Mouse (Mus musculus): Measurements from ENCODE around the gene Ear14. TPM values are rescaled to one million over a fixed set of nuclear protein-coding genes. Genes with fewer than 3 reads are reported as not detected.

Gene Ear14
- total RNA-seq, 2 experiments from 2014 or later = 0.37 TPM; not detected in 1

- DNase-seq = no peak
Observed at GRCm38 (mm10) chr14:51253569-51253968, 50.4 kb downstream of the Ear14 start.

Other genes starting within 250 kb of the Ear14 start
- under 1 TPM; 0.81 to 0.95 TPM for gene Pnp2, start 247.4 kb upstream of the Ear14 start, total RNA-seq (2021)
- not detected for gene Rnase10, start 195.6 kb upstream of the Ear14 start, total RNA-seq (2021)
- gene Rnase9, start 161.5 kb upstream of the Ear14 start, total RNA-seq (2021) = not detected
- gene Rnase11, start 153.2 kb upstream of the Ear14 start, total RNA-seq (2021) = not detected
- not detected for gene Rnase12, start 145.7 kb upstream of the Ear14 start, total RNA-seq (2021)
- gene Olfr750, start 129.0 kb upstream of the Ear14 start, total RNA-seq (2021) = not detected
- 10 to 100 TPM; 15.8 to 18.7 TPM for gene Rnase4, start 112.3 kb upstream of the Ear14 start, total RNA-seq (2021)
- 1 to 10 TPM; 3.4 to 5.6 TPM for gene Ang, start 112.2 kb upstream of the Ear14 start, total RNA-seq (2021)
- gene Eddm3b, start 89.0 kb upstream of the Ear14 start, total RNA-seq (2021) = not detected
- under 1 TPM in 1 of 2 experiments, not detected in 1; 0.65 TPM for gene Rnase6, start 79.5 kb upstream of the Ear14 start, total RNA-seq (2021)
- gene Rnase1, start 56.6 kb upstream of the Ear14 start, total RNA-seq (2021) = 1 to 10 TPM; 1.3 to 2.1 TPM
- gene Rnase2b, start 41.1 kb upstream of the Ear14 start, total RNA-seq (2021) = not detected
- not detected for gene Ang2, start 4.2 kb upstream of the Ear14 start, total RNA-seq (2021)
- gene Rnase2a, start 52.7 kb downstream of the Ear14 start, total RNA-seq (2021) = not detected
- gene Gm7247, start 158.4 kb downstream of the Ear14 start, total RNA-seq (2021) = not detected
- not detected for gene Vmn2r88, start 207.4 kb downstream of the Ear14 start, total RNA-seq (2021)
- gene Vmn2r89, start 248.5 kb downstream of the Ear14 start, total RNA-seq (2021) = not detected

Data from layer of hippocampus, postnatal 36 days (tissue).